Mouse (Mus musculus) stomach, postnatal 0 days (tissue): ENCODE results near the gene Gbx2.

Source experiments
- CTCF ChIP-seq: IDR thresholded peaks from 2 replicates; pipeline ENCODE4 v1.5.1; 2016; ENCODE audit warnings: antibody characterized with exemption, low read depth, mild to moderate bottlenecking, moderate library complexity
- EP300 ChIP-seq: optimal IDR thresholded peaks from 2 replicates; pipeline ENCODE3; 2016; ENCODE audit warnings: antibody characterized with exemption

DNA sequence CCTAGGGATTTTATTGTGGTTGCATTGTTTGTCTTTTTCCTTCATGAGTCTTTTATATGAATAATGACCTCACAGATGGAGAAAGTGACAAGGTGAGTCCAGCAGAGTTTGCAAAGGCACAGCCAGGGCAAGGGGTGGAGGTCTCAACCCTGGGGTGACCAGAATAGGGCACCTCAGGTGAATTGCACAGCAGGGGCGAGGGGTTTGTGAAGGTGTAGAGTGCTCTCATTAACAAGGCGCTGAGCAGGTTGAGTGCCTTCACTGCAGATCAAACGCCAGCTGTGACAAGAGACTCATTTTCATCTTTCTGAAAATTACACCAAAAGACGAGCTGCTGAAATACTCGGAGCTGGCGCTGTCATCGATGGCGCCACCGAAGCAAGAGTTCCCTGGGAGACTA lies 36.6 kb upstream of the Gbx2 start:
- TF ChIP-seq CTCF (no peak), EP300 (no peak)
